Mouse (Mus musculus): ENCODE data around the gene Ttc7. TPM values are rescaled to one million over a fixed set of nuclear protein-coding genes. Genes with fewer than 3 reads are reported as not detected.
A peak's percentile ranks its signal among the peaks of the same experiment; 100 is the strongest.

Ttc7 gene
- total RNA-seq, 2 experiments from 2014 or later: 47.8 to 58.5 TPM

DNA sequence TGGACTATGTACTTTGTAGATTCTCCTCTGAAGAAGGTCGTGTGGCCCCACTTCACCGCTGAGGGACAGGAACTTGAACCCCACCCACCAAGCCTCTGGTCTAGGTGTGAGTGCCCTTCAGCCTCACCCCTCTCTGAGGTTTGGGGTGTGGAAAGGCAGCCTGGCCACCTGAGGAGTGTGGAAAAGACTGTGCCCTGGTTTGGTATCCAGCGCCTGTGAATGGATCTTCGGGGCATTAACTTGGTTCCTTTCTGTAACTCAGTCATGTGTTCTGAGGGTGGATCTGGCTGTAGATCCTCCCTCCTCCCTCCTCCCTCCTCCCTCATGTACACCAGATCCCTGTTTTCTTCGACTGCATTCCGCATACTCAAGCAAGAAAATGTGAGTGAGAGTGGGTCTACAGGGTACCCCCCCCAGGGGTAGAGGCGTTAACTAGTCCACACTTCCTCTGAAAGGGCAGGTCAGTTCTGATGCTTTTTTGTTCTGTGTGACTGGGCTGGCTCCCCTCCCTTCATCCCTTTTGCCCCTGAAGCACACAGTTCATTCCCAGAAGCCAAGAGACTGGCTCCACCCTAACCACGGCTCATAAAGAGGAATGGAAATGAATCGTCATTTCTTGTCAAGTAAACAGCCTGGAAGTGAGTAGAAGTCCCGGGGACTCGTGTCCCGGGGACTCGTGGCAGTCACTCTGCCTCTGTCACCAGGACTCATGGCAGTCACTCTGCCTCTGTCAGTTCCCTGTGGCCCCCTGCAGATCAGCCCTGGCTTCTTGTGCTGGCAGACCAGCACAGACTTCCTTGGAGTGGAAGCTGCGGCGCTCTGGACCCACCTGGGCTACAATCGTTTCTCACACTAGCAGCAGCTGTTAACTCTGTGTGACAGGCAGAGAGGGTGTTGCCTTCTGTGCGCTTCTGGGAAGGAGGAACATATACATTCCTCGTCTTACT, 30.5 kb downstream of the Ttc7 start:
- no peak for ATAC-seq (replicated peaks; ENCODE audit: poor library complexity)

GRCm38 (mm10) chr17:87314121-87314520, 31.4 kb downstream of the Ttc7 start:
- ATAC-seq (replicated peaks; ENCODE audit: poor library complexity): no peak

DNA sequence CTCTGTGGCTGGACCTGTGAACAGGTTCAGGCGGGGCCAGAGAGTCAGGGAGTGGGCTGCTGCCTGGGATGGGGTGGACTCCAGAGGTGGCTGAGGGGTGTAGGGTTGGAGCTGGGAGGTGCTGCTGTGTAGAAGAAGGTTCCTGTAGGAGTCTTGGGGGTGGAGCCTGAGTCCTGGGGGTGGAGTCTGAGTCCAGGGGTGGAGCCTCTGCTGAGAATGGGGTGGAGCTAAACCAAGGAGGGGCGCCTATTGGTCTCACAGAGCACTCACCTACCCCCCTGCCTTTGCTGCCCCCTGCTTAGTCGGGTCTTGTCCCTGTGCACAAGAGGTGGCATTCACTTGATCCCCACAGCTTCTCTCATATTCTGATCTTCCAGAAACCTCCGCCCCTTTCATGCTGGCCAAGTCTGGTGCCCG, 31.9 kb downstream of the Ttc7 start:
- ATAC-seq (replicated peaks; ENCODE audit: poor library complexity): peak; percentile 69

DNA sequence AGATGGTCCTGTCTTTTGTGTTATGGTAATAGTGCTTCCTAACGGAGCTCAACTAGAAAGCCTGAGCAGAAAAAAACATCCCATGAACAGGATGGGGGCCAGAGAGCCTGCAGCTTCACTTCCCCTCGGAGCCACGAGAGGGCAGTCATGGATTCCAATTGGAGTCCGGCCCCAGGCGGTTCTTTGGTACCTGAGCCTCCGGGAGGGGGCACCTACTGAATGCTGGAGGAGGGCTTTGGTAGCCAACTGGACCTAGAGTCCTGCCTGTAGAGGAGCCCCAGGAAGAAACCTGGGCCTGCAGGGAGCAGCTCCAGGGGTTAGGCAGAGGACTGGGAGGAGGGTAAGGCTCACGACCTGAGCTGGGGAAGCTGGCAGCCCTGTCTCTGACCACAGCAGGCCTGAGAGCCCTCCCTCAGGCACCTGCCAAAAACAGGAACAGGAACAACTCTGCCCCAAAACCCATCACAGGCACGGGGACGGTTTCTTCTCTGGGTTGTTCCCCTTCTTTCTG, 32.4 kb downstream of the Ttc7 start:
- ATAC-seq (replicated peaks; ENCODE audit: poor library complexity): peak; percentile 79

GRCm38 (mm10) chr17:87315891-87316763, 33.4 kb downstream of the Ttc7 start:
- ATAC-seq (replicated peaks; ENCODE audit: poor library complexity): 0 out of 2 replicates have a peak, but pooled peaks have one; percentile 6

DNA sequence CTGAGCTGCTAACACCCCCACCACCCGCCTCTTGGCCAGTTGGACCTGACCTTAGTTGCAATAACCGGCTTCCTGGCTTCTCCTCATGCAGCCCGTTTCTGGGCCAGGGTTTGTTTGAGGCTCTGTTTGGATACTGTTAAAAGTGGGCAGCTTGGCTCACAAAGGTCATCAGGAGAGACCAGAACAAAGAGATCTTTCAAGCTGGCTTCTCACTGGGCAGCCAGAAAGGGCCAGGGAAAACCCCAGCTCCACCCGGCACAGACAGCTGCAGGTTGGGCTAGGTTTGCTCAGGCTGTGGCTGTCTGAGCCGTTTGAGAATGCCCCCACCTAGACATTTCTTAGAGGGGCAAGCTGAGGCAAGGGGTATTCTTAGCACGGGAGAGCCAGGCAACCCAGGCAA, 34.6 kb downstream of the Ttc7 start:
- ATAC-seq (replicated peaks; ENCODE audit: poor library complexity): no peak

DNA sequence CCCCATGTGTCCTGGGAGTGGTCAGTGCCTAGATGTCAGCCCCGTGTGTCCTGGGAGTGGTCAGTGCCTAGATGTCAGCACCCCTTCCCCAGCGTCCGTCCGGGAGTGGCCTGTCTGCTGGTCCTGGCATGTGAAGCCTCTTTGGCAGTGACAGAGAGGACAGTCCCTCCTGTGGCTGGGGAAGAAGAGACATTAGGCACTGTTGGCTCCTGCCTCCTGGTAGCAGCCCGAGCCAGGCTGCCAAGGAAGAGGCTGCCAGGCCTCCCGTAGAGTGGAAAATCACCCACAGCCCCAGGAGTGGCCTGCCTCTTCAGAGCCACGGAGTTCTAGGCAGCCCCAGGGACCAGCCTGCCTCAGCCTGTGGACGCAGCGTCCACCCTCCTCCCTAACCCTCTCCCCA, 35.3 kb downstream of the Ttc7 start:
- no peak for ATAC-seq (replicated peaks; ENCODE audit: poor library complexity)

DNA sequence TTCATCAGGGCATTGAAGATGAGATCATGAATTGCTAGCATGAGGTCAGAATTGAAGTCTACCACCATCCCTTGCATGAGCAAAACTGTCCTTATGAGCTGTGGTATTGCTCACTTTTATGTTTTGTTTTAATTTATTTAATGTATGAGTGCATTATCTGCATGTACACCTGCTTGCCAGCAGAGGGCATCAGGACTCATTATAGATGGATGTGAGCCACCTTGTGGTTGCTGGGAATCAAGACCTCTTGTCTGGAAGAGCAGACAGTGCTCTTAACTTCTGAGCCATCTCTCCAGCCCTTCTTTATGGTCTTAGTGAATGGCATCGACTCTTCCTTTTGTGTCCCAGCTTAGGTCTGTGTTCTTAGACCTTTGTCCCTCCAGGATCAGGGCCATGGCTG, 39.0 kb downstream of the Ttc7 start:
- peak; percentile 89 for ATAC-seq (replicated peaks; ENCODE audit: poor library complexity)

- no peak for ATAC-seq (replicated peaks; ENCODE audit: poor library complexity)
Observed at GRCm38 (mm10) chr17:87323215-87323614, 40.5 kb downstream of the Ttc7 start.

GRCm38 (mm10) chr17:87325501-87325900, 42.8 kb downstream of the Ttc7 start:
- ATAC-seq (replicated peaks; ENCODE audit: poor library complexity): no peak

DNA sequence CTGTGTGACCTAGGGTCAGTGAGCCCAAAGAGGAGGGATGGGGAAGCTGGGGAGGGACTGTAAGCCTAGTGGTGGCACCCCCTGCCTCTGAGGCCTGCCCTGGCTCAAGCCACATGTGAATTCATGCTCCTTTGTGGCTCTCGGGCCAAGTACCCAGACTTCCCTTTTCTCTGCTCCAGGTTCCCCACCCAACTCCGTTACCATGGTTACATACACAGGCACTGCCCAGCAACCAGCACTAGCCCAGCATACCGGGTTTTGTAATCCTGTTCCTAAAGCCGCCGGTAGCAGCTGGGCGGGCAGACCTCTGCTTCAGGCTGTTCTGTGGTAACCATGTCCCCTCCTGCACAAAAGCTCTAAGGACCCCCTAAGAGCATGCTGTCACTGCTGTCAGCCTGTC, 44.3 kb downstream of the Ttc7 start:
- ATAC-seq (replicated peaks; ENCODE audit: poor library complexity): peak; percentile 89

GRCm38 (mm10) chr17:87327645-87328044, 45.0 kb downstream of the Ttc7 start:
- ATAC-seq (replicated peaks; ENCODE audit: poor library complexity): no peak

GRCm38 (mm10) chr17:87328177-87328768, 45.6 kb downstream of the Ttc7 start:
- ATAC-seq (replicated peaks; ENCODE audit: poor library complexity): no peak

DNA sequence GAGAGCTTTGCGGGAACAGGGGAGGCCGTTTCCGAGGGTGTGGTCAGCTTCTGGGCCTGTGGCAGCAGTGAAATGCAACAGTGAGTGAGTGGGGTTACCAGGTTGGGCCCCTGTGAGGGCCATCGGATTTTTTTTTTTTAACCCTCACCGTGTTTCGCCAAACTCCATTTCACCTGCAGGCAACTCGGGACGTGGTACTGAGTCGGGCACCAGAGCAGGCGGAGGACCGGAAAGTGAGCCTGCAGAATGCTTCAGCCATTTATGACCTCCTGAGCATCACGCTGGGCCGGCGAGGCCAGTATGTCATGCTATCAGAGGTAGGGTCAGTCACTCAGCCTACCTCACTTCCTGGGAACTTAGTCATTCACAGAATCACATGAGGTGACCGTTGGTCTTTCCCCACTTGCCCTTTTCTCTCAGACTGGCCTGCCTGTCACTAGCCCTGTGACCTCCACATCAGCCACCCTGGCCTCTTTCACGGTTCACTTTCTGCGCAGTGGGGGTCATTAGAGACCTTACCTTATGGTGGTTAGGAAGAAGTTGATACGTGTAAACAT, 46.5 kb downstream of the Ttc7 start:
- ATAC-seq (replicated peaks; ENCODE audit: poor library complexity): no peak

GRCm38 (mm10) chr17:87330250-87330920, 47.7 kb downstream of the Ttc7 start:
- ATAC-seq (replicated peaks; ENCODE audit: poor library complexity): no peak

GRCm38 (mm10) chr17:87330921-87331291, 48.2 kb downstream of the Ttc7 start:
- no peak for ATAC-seq (replicated peaks; ENCODE audit: poor library complexity)

DNA sequence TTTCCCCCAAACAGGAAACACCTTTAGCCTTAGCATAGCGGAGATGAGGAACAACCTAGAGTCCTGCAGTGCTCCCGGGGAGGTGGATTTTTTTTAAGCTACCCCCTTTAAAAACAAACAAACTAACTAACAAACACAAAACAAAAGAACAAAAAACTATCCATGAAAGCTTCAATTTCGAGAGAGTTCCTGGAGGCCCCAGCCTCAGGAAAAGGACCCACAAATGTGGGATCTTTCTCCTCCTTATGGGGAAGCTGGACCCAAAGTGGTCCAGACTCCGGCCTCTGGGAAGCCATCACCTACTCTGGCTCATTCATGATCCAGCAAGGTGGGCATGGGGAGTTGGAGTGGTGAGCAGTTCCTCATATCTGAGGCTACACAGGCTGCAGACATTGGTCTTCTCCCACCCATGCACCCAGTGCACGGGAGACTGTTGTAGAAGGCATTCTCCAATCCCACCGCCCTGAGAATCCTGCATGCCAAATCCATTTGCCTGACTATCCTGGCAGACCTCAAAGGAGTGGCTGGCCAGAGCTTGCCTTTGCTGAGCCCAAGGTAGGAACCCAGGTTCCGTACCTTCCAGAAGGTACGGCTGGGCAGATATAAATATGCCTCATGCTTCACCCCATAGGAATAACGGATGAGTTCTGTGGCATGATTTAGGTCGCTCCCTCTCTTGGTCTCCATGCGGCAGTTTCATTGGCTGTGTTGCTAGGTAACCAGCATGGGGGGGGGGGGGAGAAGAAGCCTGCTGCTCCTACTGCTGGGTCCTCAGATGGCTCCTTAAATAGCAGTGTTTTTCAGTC, 48.9 kb downstream of the Ttc7 start:
- no peak for ATAC-seq (replicated peaks; ENCODE audit: poor library complexity)

- no peak for ATAC-seq (replicated peaks; ENCODE audit: poor library complexity)
Observed at GRCm38 (mm10) chr17:87332142-87332815, 49.6 kb downstream of the Ttc7 start.

- ATAC-seq (replicated peaks; ENCODE audit: poor library complexity): no peak
Observed at GRCm38 (mm10) chr17:87332887-87333286, 50.2 kb downstream of the Ttc7 start.
